Mouse (Mus musculus) olfactory bulb, adult 2 months (tissue): ENCODE results near the gene Ahcyl2. TPM values are rescaled to one million over a fixed set of nuclear protein-coding genes. Genes with fewer than 3 reads are reported as not detected.

Experiments used
- H3K27ac ChIP-seq: fragments of 200-500 bp; 2 replicates; pipeline ENCODE4 v1.5.1; 2012; ENCODE audit warnings: low read depth, low read length; ENCODE audit not compliant: insufficient read depth
- H3K4me1 ChIP-seq: fragments of 200-500 bp; 2 replicates; pipeline ENCODE4 v1.6.1; 2012; ENCODE audit warnings: low read length; ENCODE audit not compliant: control insufficient read depth, insufficient read depth
- H3K4me3 ChIP-seq: fragments of 200-500 bp; 2 replicates; pipeline ENCODE4 v1.5.1; 2012; ENCODE audit warnings: mild to moderate bottlenecking, low read depth, low read length, moderate library complexity; ENCODE audit not compliant: insufficient read depth
- CTCF ChIP-seq: fragments of 200-500 bp; IDR thresholded peaks from 2 replicates; pipeline ENCODE4 v1.5.1; 2012; ENCODE audit warnings: low read depth, mild to moderate bottlenecking, low read length, moderate library complexity; ENCODE audit not compliant: insufficient read depth
- POLR2A ChIP-seq: fragments of 200-500 bp; IDR thresholded peaks from 2 replicates; pipeline ENCODE4 v1.6.1; 2012; ENCODE audit warnings: mild to moderate bottlenecking, low read depth, low read length, moderate library complexity; ENCODE audit not compliant: insufficient read depth
- WGBS: fragments of 180-500 bp; shearing (Covaris S2); methylation state at CpG from one replicate; pipeline ENCODE4 v1.1.7; 2018; 5-methylcytosine and 5-hydroxymethylcytosine counted together
- polyA plus RNA-seq: library from polyadenylated mRNA; stranded (reverse); fragments of >200 nt; gene quantifications from 2 replicates; pipeline ENCODE4 v1.2.4, GENCODE M21; 2012; ENCODE audit warnings: low replicate concordance; ENCODE audit not compliant: missing spikeins, insufficient read depth, insufficient read length

The Ahcyl2 gene
- polyA plus RNA-seq, 1 experiment = 277 TPM

DNA sequence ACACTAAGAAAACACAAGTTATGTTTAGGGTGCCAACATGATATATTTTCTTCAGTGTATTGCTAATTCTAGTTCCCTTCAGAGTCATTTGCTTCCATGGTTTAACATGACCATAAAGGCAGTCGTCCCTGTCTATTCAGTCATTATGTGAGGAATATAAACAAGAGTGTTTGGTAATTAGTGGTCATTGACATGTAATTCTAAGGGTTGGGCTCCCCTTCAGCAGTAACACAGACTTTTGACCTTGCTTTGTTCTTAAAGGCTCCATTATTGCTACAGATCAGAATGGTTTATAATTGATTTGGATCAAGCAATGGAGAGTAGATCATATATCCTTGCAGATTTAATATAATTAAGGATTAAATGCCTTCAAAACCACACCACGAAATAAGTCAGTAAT, 82.9 kb downstream of the Ahcyl2 start:
- Histone ChIP-seq H3K4me1 (peaks cover 5% of the 10 kb centered on the region), H3K27ac (no peak overlapping the region), H3K4me3 (no peak overlapping the region)
- TF ChIP-seq POLR2A (no peak), CTCF (no peak)
- WGBS = 64% methylated on average over 2 of the region's 2 CpGs

DNA sequence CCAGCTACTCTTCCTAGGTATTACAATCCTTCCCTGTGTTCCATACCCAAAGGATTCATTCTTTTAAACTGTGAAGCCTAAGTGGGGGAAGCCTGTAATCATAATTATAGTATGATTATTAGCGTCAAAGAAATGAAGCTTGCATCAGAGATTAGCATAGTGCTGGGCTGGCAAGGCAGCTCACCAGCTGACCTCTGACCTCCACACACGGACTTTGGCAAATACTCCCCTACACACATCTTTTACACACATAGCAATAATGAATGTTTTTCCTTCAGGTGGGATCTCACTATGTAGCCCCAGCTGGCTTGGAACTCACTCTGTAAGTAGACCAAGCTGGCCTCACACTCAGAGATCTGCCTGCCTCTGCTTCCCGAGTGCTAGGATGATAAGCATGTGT, 84.1 kb downstream of the Ahcyl2 start:
- Histone ChIP-seq H3K4me1 (peaks cover 5% of the 10 kb centered on the region), H3K4me3 (no peak overlapping the region), H3K27ac (no peak overlapping the region)
- 91% methylated on average over 3 of the region's 3 CpGs for WGBS
- no peak for TF ChIP-seq POLR2A
- no peak for TF ChIP-seq CTCF

DNA sequence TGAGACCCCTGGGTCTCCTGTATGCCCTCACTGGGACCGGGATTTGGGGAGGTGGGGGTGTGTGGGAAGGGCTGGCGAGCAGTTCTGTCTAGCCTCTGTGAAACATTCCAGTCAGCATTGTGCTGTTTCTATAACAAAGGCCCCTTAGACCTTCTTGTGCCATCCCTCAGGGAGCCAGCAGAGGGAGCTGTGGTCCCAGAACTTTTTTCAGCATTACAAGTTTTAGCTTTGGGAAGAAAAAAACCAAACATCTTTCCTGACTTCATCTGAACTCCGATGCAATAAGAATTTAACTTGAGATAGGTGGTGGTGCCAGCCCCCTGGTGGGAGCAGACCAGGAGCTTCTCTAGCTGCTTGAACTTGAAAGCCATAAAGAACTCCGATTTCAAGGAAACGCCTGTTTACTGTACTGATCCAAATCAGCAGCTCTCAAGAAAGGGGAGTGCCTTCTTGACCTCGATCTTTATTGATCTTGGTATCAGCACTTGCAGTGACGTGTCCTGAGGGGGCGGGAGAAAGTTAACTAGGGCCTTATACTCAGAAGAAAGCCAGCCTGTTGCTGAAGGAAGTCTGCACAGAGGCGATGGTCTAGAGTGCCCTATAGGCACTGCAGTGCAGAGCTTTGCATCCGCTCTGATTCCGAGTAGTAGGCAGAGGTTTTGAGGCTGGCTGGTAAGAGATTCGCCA, 85.5 kb downstream of the Ahcyl2 start:
- Histone ChIP-seq H3K27ac (no peak overlapping the region), H3K4me1 (peaks cover 8% of the 10 kb centered on the region), H3K4me3 (no peak overlapping the region)
- WGBS = 35% methylated on average over 12 of the region's 12 CpGs
- no peak for TF ChIP-seq POLR2A
- TF ChIP-seq CTCF = no peak

DNA sequence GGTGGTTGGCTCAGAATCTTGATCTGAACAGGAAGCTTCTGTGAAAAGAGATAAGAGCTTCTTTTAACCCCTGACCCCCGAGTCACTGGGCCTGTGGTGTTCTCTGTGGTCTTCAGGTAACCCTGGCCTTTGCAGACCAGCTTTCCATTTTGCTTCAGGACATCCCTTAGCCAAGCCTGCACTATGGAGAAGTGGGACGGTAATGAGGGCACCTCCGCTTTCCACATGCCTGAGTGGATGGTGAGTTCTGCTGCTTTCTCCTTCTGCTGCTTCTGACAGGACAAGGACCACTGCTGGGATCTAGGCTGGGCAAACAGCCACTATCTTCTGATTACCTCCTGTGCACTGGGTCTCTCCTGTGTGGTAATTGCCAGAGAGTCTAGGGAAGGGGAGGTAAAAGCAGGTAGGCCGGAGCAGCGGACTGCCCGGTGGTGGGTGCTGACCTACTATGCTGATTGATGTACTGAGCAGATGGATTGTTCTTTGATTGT, 86.1 kb downstream of the Ahcyl2 start:
- TF ChIP-seq POLR2A = no peak
- no peak for TF ChIP-seq CTCF
- WGBS = 91% methylated on average over 6 of the region's 6 CpGs
- Histone ChIP-seq H3K4me1 (peaks cover 10% of the 10 kb centered on the region), H3K27ac (no peak overlapping the region), H3K4me3 (no peak overlapping the region)

DNA sequence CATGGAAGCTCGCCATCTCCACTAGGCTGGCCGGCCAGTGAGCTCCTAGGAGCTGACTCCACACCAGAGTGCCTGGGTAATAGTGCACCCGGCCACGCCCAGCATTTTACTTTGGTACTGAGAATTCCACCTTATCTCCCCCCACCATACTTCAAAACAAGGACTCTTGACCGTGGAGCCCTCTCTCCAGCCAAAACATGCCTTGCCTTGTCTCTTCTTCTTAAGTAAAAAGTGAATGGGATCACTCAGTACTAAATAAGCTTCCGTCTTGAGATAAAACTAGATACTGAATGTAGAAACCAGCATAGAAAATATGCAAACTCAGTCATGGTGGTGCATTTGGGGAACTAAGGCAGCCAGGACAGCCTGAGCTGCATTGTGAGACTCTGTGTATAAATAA, 90.8 kb downstream of the Ahcyl2 start:
- Histone ChIP-seq H3K4me3 (no peak overlapping the region), H3K27ac (no peak overlapping the region), H3K4me1 (peaks cover 9% of the 10 kb centered on the region)
- TF ChIP-seq POLR2A (no peak), CTCF (no peak)
- WGBS = 84% methylated on average over 6 of the region's 6 CpGs

DNA sequence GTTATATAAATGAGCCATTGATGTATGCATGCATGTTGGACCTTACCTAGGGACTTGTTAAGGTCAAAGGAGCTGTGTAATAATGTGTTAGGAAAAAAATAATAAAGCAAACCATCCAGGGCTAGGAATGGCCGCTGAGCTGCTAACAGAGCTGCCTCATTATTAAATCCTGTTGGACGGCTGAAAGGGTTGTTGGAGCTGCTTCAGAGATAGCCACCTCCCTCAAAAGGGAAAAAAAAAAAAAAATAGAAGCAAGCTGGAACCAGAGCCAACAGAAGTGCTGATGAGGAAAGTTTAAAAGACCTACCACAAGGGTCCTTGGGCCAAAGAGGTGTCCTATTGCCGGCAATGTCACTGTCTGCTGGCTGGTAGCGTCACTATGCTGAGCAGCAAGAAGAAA, 91.5 kb downstream of the Ahcyl2 start:
- WGBS = 67% methylated on average over 4 of the region's 4 CpGs
- H3K27ac ChIP-seq = 0 out of 2 replicates have a peak overlapping the region, but pooled peaks have one; percentile 42
- H3K4me3 ChIP-seq = no peak overlapping the region
- peaks cover 8% of the 10 kb centered on the region for H3K4me1 ChIP-seq
- TF ChIP-seq POLR2A = no peak
- TF ChIP-seq CTCF = no peak

DNA sequence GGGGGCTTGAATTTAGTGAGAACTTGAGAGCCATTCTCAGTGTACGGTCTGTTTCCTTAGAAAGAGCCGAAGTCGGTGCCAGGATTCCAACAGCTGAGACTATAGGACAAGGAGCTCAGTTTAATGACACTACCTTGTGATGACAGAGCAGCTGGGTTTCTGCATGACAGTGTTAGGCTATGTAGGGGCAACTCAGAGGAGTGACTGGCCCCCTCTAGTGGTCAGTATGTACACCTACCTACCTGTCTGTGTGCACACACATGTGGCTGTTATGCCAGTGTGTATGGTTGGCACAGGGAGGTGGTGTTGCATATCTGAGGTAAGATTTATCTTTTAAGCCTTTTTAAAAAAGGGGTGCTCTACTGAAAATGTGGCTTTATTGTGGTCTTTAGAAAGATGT, 92.4 kb downstream of the Ahcyl2 start:
- WGBS = 83% methylated on average over 3 of the region's 3 CpGs
- Histone ChIP-seq H3K4me3 (no peak overlapping the region), H3K27ac (no peak overlapping the region), H3K4me1 (peaks cover 8% of the 10 kb centered on the region)
- TF ChIP-seq POLR2A (no peak), CTCF (no peak)

DNA sequence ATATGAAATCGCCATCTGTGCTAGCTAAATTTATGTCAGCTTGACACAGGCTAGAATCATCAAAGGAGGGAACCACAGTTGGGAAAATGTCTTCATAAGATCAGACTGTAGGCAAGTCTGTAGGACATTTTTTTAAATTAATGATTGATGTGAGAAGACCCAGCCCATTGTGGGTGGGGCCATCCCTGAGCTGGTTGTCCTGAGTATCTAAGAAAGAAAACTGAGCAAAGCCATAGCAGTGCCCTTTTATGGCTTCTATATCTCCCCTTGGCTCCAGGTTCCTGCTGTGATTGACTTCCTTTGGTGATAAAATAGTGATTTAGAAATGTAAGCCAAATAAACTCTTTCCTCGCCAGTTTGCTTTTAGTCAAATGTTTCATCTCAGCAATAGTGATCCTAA, 97.1 kb downstream of the Ahcyl2 start:
- Histone ChIP-seq H3K4me3 (no peak overlapping the region), H3K27ac (no peak overlapping the region), H3K4me1 (no peaks in the 10 kb centered on the region)
- TF ChIP-seq POLR2A = no peak
- no peak for TF ChIP-seq CTCF
- WGBS = 97% methylated on average over 2 of the region's 2 CpGs

DNA sequence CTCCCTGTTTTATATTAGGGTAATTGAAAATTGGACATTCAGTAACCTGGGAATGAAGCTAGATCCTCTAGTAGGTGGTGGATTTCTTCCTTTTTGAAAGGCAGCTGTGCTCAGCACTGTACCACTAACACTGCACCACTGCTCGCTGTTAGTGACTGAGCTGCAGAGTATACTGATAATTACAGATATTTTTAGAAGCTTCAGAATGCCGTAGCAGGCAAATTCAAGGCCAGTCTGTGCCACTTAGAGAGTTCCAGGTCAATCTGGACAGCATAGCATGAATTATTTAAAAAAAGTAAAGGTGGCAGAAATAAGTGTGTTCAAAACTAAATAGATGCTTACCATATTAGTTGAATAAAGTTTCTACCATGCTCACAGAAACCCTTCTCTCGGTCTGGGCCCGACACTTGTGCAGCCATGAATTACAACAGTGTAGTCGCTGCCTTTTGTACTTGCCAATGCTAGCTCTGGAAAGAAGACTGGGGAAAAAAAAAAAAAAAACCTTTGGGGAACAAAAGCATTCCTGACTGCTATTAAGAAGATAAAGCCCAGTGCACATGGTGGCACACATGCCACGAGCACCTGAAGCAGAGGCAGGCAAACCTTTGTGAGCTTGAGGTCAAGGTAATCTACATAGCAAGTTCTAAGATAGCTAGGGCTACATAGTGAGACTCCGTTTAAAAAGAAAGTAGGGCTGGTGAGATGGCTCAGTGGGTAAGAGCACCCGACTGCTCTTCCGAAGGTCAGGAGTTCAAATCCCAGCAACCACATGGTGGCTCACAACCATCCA, 99.3 kb downstream of the Ahcyl2 start:
- Histone ChIP-seq H3K4me1 (no peaks in the 10 kb centered on the region), H3K4me3 (no peak overlapping the region), H3K27ac (no peak overlapping the region)
- 54% methylated on average over 9 of the region's 9 CpGs for WGBS
- no peak for TF ChIP-seq POLR2A
- no peak for TF ChIP-seq CTCF
